Mouse (Mus musculus) ES-E14 (cell line): ENCODE measurements around the gene Irf9. TPM values are rescaled to one million over a fixed set of nuclear protein-coding genes. Genes with fewer than 3 reads are reported as not detected.

Source experiments
- DNase-seq: peaks from one replicate; pipeline ENCODE4 v3.0.0-alpha.2; 2013; ENCODE audit warnings: low read depth, low spot score
- H3K27ac ChIP-seq: 2 replicates; pipeline ENCODE4 v1.5.1; 2012; ENCODE audit warnings: low read depth, mild to moderate bottlenecking, low read length, moderate library complexity, mixed read lengths; ENCODE audit not compliant: poor library complexity, insufficient read depth, severe bottlenecking
- H3K36me3 ChIP-seq: 2 replicates; pipeline ENCODE4 v1.6.1; 2012; ENCODE audit warnings: mild to moderate bottlenecking, low read length, moderate library complexity, mixed read lengths; ENCODE audit not compliant: control insufficient read depth, poor library complexity, insufficient read depth, severe bottlenecking
- H3K4me1 ChIP-seq, 2 experiments: fragments of 150-350 bp in 1 of 2; sonication (generic) in 1 of 2; 2 replicates each; pipeline ENCODE4 v1.6.1; 2012; ENCODE audit warnings: low read length in 2 of 2, mild to moderate bottlenecking in 1 of 2, mixed read lengths in 1 of 2; ENCODE audit not compliant: control insufficient read depth in 2 of 2, insufficient read depth in 2 of 2, poor library complexity in 1 of 2
- H3K4me3 ChIP-seq, 2 experiments: fragments of 150-350 bp in 1 of 2; sonication (generic) in 1 of 2; 2 replicates each; pipeline ENCODE4 v1.5.1; 2012; ENCODE audit warnings: low read length in 2 of 2, low read depth in 1 of 2, mild to moderate bottlenecking in 1 of 2, mixed read lengths in 1 of 2; ENCODE audit not compliant: insufficient read depth in 1 of 2, poor library complexity in 1 of 2, severe bottlenecking in 1 of 2
- H3K9ac ChIP-seq: 2 replicates; pipeline ENCODE4 v1.6.1; 2012; ENCODE audit warnings: low read depth, mild to moderate bottlenecking, low read length, mixed read lengths; ENCODE audit not compliant: poor library complexity, insufficient read depth, severe bottlenecking
- H3K9me3 ChIP-seq: fragments of 150-350 bp; sonication (generic); 2 replicates; pipeline ENCODE4 v1.6.1; 2012; ENCODE audit warnings: low read depth, mild to moderate bottlenecking, low read length; ENCODE audit not compliant: control insufficient read depth, insufficient read depth
- CHD2 ChIP-seq: IDR thresholded peaks from 2 replicates; pipeline ENCODE4 v1.6.1; 2014; ENCODE audit warnings: mild to moderate bottlenecking, low read depth, low read length, inconsistent platforms
- HCFC1 ChIP-seq: IDR thresholded peaks from 2 replicates; pipeline ENCODE4 v1.6.1; 2012; ENCODE audit warnings: low read length, inconsistent platforms, borderline replicate concordance; ENCODE audit not compliant: insufficient read depth
- MAFK ChIP-seq: IDR thresholded peaks from 2 replicates; pipeline ENCODE4 v1.6.1; 2014; ENCODE audit warnings: mild to moderate bottlenecking, low read depth, low read length, inconsistent platforms; ENCODE audit not compliant: insufficient read depth
- ZC3H11A ChIP-seq: IDR thresholded peaks from 2 replicates; pipeline ENCODE4 v1.6.1; 2012; ENCODE audit warnings: low read depth, mild to moderate bottlenecking, inconsistent platforms, low read length, borderline replicate concordance
- ZNF384 ChIP-seq: IDR thresholded peaks from 2 replicates; pipeline ENCODE4 v1.6.1; 2012; ENCODE audit warnings: low read depth, low read length, inconsistent platforms
- in situ Hi-C, 2 experiments: fragments of 600-800 bp; cut with MboI; formaldehyde crosslinking; loops; one replicate each; pipeline ENCODE4 v1.15.1; 2025; ENCODE audit warnings: low sequenced_read_pairs in 2 of 2, inconsistent platforms in 1 of 2; ENCODE audit not compliant: unreplicated experiment in 2 of 2
- total RNA-seq: library from RNA; depleted of rRNA; stranded (reverse); fragments of 300-350 nt; gene quantifications from 2 replicates; pipeline ENCODE4 v1.2.3, GENCODE M21; 2012

The Irf9 gene
- total RNA-seq, 1 experiment = 5.8 TPM

DNA sequence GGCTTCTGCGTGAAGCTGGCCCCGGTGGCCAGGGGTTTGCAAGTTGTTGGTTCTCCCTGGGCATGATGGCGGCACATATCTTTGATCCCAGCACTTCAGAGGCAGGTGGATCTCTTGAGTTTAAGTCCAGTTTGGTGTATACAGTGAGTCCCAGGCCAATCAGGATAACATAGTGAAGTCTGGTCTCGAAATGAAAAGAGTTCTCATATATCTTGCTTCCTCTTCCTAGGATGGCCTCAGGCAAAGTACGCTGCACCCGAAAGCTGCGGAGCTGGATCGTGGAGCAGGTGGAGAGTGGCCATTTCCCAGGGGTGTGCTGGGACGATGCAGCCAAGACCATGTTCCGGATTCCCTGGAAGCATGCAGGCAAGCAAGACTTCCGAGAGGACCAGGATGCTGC lies 1.5 kb downstream of the Irf9 start:
- Histone ChIP-seq H3K4me3 (peak overlapping the region; percentile 56 to 59; a peak in 3 of 4 replicates), H3K9ac (peak overlapping the region; percentile 54; the same call in 1 of the 2 replicates), H3K4me1 (peaks cover 0 to 15% of the 10 kb centered on the region in 2 experiments; a peak in 2 of 4 replicates), H3K36me3 (peaks cover 45% of the 10 kb centered on the region), H3K9me3 (no peaks in the 10 kb centered on the region), H3K27ac (peak overlapping the region; percentile 96; the same call in 1 of the 2 replicates)
- TF ChIP-seq ZC3H11A (no peak), MAFK (no peak), HCFC1 (no peak), ZNF384 (no peak), CHD2 (no peak)
- in situ Hi-C loops = no loop called here
- no peak for DNase-seq

DNA sequence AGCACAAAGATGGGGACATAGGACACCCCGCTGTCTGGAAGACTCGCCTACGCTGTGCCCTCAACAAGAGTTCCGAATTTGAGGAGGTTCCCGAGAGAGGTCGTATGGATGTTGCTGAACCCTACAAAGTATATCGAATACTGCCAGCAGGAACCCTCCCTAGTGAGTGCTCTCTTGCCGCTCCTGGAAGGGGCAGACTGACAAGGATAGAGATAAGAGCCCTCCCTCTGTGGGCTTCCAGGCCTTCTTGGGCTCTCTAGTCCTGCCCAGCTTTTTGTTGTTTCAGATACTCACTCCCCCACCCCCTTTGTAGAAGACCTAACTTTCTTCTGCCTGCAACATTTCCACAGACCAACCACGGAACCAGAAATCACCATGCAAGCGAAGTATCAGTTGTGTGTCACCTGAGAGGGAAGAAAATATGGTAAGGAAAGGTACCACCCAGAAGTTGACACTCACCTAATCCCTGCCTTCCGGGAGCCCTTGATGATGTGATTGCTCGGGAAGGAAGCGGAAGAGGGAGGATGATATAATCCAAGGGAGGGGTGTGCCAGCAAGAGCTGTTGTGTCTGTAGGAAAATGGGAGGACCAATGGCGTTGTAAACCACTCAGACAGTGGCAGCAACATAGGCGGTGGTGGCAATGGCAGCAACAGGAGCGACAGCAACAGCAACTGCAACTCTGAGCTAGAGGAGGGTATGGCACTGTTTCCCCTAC lies 2.5 kb downstream of the Irf9 start:
- H3K4me1 ChIP-seq = peaks cover 0 to 15% of the 10 kb centered on the region in 2 experiments; a peak in 2 of 4 replicates
- peak overlapping the region; percentile 16; the same call in 1 of the 2 replicates for H3K9ac ChIP-seq
- H3K9me3 ChIP-seq = no peaks in the 10 kb centered on the region
- no peak overlapping the region for H3K27ac ChIP-seq
- peaks cover 47% of the 10 kb centered on the region for H3K36me3 ChIP-seq
- in situ Hi-C loops = no loop called here
- H3K4me3 ChIP-seq = no peak overlapping the region
- no peak for DNase-seq
- TF ChIP-seq HCFC1 = no peak
- TF ChIP-seq ZC3H11A = no peak
- TF ChIP-seq MAFK = no peak
- TF ChIP-seq ZNF384 = no peak
- TF ChIP-seq CHD2 = no peak

DNA sequence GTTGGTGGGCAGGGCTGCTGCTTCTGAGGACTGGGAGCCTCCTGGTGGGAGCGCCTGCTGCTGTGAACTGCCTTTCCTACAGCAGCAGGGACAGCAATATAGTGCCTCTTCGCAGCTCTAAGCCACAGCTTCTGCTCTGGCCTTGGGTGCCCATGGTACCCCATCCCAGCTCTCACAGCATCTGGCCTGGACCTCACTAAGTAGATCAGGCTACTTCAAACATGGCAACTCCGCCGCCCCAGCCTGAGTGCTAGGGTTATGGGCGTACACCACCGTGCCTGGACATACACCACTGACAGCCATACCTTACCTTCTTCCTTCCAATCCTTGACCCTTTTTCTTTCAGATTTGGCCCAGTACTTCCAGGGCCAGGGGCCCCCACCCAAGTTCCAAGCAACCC lies 5.0 kb downstream of the Irf9 start:
- Histone ChIP-seq H3K36me3 (peaks cover 29% of the 10 kb centered on the region), H3K9ac (no peak overlapping the region), H3K27ac (no peak overlapping the region), H3K9me3 (no peaks in the 10 kb centered on the region), H3K4me3 (no peak overlapping the region), H3K4me1 (peaks cover 0 to 9% of the 10 kb centered on the region in 2 experiments; a peak in 2 of 4 replicates)
- DNase-seq = no peak
- in situ Hi-C loops = no loop called here
- TF ChIP-seq ZNF384 (no peak), ZC3H11A (no peak), CHD2 (no peak), MAFK (no peak), HCFC1 (no peak)

DNA sequence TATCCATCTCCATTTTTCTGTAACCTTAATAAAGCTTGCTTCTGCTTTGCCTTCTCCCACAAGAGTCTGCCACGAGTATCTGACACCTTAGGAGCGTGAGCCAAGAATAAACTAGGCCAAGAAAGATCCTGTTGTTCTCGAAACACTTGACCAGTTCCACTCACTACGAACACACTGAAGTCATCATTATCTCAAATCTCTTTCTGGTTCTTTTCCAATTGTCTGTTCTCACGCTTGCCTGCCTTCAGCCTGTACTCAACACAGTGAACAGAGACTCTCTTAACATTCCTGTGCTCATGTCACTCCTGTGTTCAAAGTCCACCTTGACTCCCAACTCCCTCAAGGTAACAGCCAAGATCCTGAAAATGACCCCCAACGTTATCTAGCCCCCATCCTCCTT lies 10.0 kb downstream of the Irf9 start:
- Histone ChIP-seq H3K4me1 (peaks cover 0 to 2% of the 10 kb centered on the region in 2 experiments; a peak in 1 of 4 replicates), H3K9me3 (no peaks in the 10 kb centered on the region)

More for the DNA sequence above, 10.0 kb downstream of the Irf9 start:
- Histone ChIP-seq H3K36me3 (peaks cover 9% of the 10 kb centered on the region), H3K4me3 (no peak overlapping the region), H3K9ac (no peak overlapping the region), H3K27ac (no peak overlapping the region)
- DNase-seq = no peak
- TF ChIP-seq CHD2 = no peak
- in situ Hi-C loops = no loop called here
